Mouse (Mus musculus) heart, embryonic 15.5 days (tissue): ENCODE results near the gene Acer1. TPM values are rescaled to one million over a fixed set of nuclear protein-coding genes. Genes with fewer than 3 reads are reported as not detected.
"Not testable (repeated sequence)": the region's sequence is repeated elsewhere in the genome, so short reads cannot be mapped to it uniquely, and the experiment has no call there.

Experiments
- ATAC-seq: fragments of 200-750 bp; cut with Nextera tagmentation; replicated peaks from 2 replicates; pipeline ENCODE4 v1.8.0; 2017; ENCODE audit warnings: low read depth, moderate TSS enrichment; ENCODE audit not compliant: insufficient number of reproducible peaks, insufficient read depth, low FRiP score
- H3K27ac ChIP-seq: fragments of 300-500 bp; sonication (generic); 2 replicates; pipeline ENCODE4 v1.5.1; 2015; ENCODE audit warnings: mild to moderate bottlenecking, inconsistent platforms
- H3K27me3 ChIP-seq: fragments of 300-500 bp; sonication (generic); 2 replicates; pipeline ENCODE4 v1.6.1; 2015; ENCODE audit warnings: inconsistent platforms
- H3K36me3 ChIP-seq: fragments of 300-500 bp; sonication (generic); 2 replicates; pipeline ENCODE4 v1.6.1; 2015; ENCODE audit warnings: mild to moderate bottlenecking, inconsistent platforms
- H3K4me1 ChIP-seq: fragments of 300-500 bp; sonication (generic); replicated peaks from 2 replicates; pipeline ENCODE4 v1.6.1; 2015; ENCODE audit warnings: inconsistent platforms
- H3K4me2 ChIP-seq: fragments of 300-500 bp; sonication (generic); 2 replicates; pipeline ENCODE4 v1.6.1; 2015; ENCODE audit warnings: inconsistent platforms, mild to moderate bottlenecking, moderate library complexity
- H3K4me3 ChIP-seq: fragments of 300-500 bp; sonication (generic); 2 replicates; pipeline ENCODE4 v1.5.1; 2015; ENCODE audit warnings: mild to moderate bottlenecking, inconsistent platforms
- H3K9ac ChIP-seq: fragments of 300-500 bp; sonication (generic); 2 replicates; pipeline ENCODE4 v1.6.1; 2015; ENCODE audit warnings: mild to moderate bottlenecking, inconsistent platforms
- H3K9me3 ChIP-seq: fragments of 300-500 bp; sonication (generic); replicated peaks from 2 replicates; pipeline ENCODE4 v1.6.1; 2016; ENCODE audit warnings: inconsistent platforms
- WGBS: fragments of 180-500 bp; shearing (Covaris S2); methylation state at CpG from one replicate; pipeline ENCODE4 v1.1.7; 2015; ENCODE audit warnings: mixed read lengths; 5-methylcytosine and 5-hydroxymethylcytosine counted together
- polyA plus RNA-seq: library from polyadenylated mRNA; unstranded; fragments of >200 nt; fragmentation: Nextera tagmentation; extraction: Ambion mirVana; gene quantifications from 2 replicates; pipeline ENCODE4 v1.2.1, GENCODE M21; 2015

The Acer1 gene
- polyA plus RNA-seq, 1 experiment from 2014 or later: 0.08 TPM

DNA sequence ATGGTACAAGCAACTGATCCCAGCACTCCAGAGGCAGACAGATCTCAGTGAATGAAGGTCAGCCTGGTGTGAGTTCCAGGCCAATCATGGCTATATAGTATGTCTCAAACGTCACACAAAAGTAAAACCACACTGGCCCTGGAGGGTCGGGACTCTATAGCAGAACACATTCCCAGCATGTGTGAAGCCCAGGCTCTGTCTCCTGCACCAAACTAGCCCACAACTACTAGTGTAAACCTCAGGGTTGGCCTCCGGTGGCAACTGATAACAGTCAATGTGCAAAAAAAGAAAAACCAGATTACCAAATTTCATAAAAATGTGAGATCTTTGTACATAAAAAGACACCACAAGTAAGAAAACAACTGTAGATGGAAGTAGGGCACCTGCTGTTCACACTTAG, 68.9 kb downstream of the Acer1 start:
- no peak overlapping the region for H3K4me3 ChIP-seq
- H3K9ac ChIP-seq: no peak overlapping the region
- no peak overlapping the region for H3K4me2 ChIP-seq
- no peak for ATAC-seq
- H3K27ac ChIP-seq: no peak overlapping the region
- WGBS: 82% methylated on average over 3 of the region's 3 CpGs
- no peaks in the 10 kb centered on the region for H3K27me3 ChIP-seq
- H3K36me3 ChIP-seq: peaks cover 19% of the 10 kb centered on the region; the same call in 1 of the 2 replicates
- peaks cover 8% of the 10 kb centered on the region for H3K4me1 ChIP-seq
- no peaks in the 10 kb centered on the region for H3K9me3 ChIP-seq

DNA sequence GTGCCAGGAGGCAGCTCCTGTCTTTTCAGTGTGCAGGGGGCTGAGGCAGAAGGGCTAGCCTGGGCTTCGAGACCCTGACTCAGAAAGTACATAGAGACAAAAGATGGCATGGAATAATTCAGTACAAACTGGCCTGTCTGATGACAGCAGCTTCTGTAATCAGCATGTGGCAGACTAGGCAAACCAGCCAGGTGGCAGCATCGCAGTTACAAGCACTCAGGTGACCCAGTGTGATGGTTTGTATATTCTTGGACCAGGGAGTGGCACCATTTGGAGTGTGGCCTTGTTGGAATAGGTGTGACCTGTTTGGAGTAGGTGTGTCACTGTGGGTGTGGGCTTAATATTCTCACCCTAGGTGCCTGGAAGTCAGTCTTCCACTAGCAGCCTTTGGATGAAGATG, 72.2 kb downstream of the Acer1 start:
- WGBS: 93% methylated on average over 2 of the region's 2 CpGs
- not testable (repeated sequence) for H3K27ac ChIP-seq, H3K9me3 ChIP-seq, H3K27me3 ChIP-seq, H3K9ac ChIP-seq, H3K4me2 ChIP-seq, ATAC-seq, H3K4me3 ChIP-seq
- peaks cover 23% of the 10 kb centered on the region; the same call in 1 of the 2 replicates for H3K36me3 ChIP-seq
- H3K4me1 ChIP-seq: peaks cover 23% of the 10 kb centered on the region

- Histone ChIP-seq H3K36me3 (peaks cover 29% of the 10 kb centered on the region; the same call in 1 of the 2 replicates), H3K9me3 (no peaks in the 10 kb centered on the region), H3K9ac (no peak overlapping the region), H3K4me2 (no peak overlapping the region), H3K27me3 (no peaks in the 10 kb centered on the region), H3K4me3 (no peak overlapping the region), H3K4me1 (peaks cover 23% of the 10 kb centered on the region), H3K27ac (peak overlapping the region; percentile 59)
- peak; percentile 45; the same call in 1 of the 2 replicates for ATAC-seq
- 23% methylated on average over 9 of the region's 9 CpGs for WGBS
Measured at GRCm38 (mm10) chr17:56907887-56908286, 74.0 kb downstream of the Acer1 start.

- peaks cover 33% of the 10 kb centered on the region; the same call in 1 of the 2 replicates for H3K36me3 ChIP-seq
- no peak overlapping the region for H3K4me3 ChIP-seq
- peak overlapping the region; percentile 59; the same call in 1 of the 2 replicates for H3K27ac ChIP-seq
- no peak overlapping the region for H3K4me2 ChIP-seq
- H3K27me3 ChIP-seq: no peaks in the 10 kb centered on the region
- 77% methylated on average over 5 of the region's 5 CpGs for WGBS
- no peaks in the 10 kb centered on the region for H3K9me3 ChIP-seq
- no peak overlapping the region for H3K9ac ChIP-seq
- H3K4me1 ChIP-seq: peaks cover 23% of the 10 kb centered on the region
- ATAC-seq: no peak
Measured at GRCm38 (mm10) chr17:56907096-56907495, 74.8 kb downstream of the Acer1 start.

DNA sequence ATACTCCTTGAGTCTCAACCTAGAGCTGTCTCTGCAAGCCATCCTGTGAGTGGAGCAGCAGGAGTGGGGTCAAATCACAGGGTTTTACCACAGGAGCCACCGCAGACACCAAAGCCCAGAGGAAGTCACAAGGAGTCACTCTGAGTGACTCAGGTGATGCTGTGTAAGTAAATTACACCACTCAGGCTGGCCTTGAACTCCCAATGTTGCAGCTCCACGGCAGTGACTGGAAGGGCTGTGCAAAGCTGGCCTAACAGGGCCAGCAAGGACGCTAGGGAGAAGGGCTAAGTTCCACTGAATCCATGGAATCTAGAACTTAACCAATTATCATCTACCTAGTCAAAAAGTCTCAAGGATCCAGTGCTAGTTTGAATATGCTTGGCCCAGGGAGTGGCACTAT, 75.8 kb downstream of the Acer1 start:
- Histone ChIP-seq H3K4me2 (no peak overlapping the region), H3K27me3 (no peaks in the 10 kb centered on the region), H3K4me3 (no peak overlapping the region), H3K27ac (no peak overlapping the region), H3K9me3 (no peaks in the 10 kb centered on the region), H3K36me3 (peaks cover 34% of the 10 kb centered on the region; the same call in 1 of the 2 replicates), H3K4me1 (peaks cover 23% of the 10 kb centered on the region), H3K9ac (no peak overlapping the region)
- ATAC-seq: no peak
- WGBS: 92% methylated on average over 3 of the region's 3 CpGs

Other genes starting within 250 kb of the Acer1 start
- gene Nrtn, start 224.6 kb downstream of the Acer1 start, polyA plus RNA-seq: 19.8 and 25.7 TPM in 2 replicates
- gene Dus3l, start 217.4 kb downstream of the Acer1 start, polyA plus RNA-seq: 28.3 and 37.6 TPM in 2 replicates
- gene Prr22, start 211.9 kb downstream of the Acer1 start, polyA plus RNA-seq: 0.92 and 1.1 TPM in 2 replicates
- gene Rfx2, start 151.1 kb downstream of the Acer1 start, polyA plus RNA-seq: 4.8 and 6.3 TPM in 2 replicates
- not detected in 2 replicates for gene Acsbg2, start 107.7 kb downstream of the Acer1 start, polyA plus RNA-seq
- gene 1700061G19Rik, start 106.6 kb downstream of the Acer1 start, polyA plus RNA-seq: 0.30 and 0.43 TPM in 2 replicates
- gene Mllt1, start 46.7 kb downstream of the Acer1 start, polyA plus RNA-seq: 25.8 and 35.3 TPM in 2 replicates
- 103 and 114 TPM in 2 replicates for gene Clpp, start 8.2 kb upstream of the Acer1 start, polyA plus RNA-seq
- 52.1 and 52.4 TPM in 2 replicates for gene Alkbh7, start 15.2 kb upstream of the Acer1 start, polyA plus RNA-seq
- 0.33 TPM in 1 of 2 replicates, not detected in the other for gene Pspn, start 17.9 kb upstream of the Acer1 start, polyA plus RNA-seq
- gene Gtf2f1, start 29.2 kb upstream of the Acer1 start, polyA plus RNA-seq: 33.7 and 41.1 TPM in 2 replicates
- 0.23 and 0.48 TPM in 2 replicates for gene Gm17949, start 29.3 kb upstream of the Acer1 start, polyA plus RNA-seq
- 23.3 and 29.3 TPM in 2 replicates for gene Khsrp, start 49.4 kb upstream of the Acer1 start, polyA plus RNA-seq
- gene Slc25a41, start 59.5 kb upstream of the Acer1 start, polyA plus RNA-seq: not detected in 2 replicates
- gene Crb3, start 77.0 kb upstream of the Acer1 start, polyA plus RNA-seq: 0.92 and 2.5 TPM in 2 replicates
- gene Slc25a23, start 77.7 kb upstream of the Acer1 start, polyA plus RNA-seq: 14.7 and 18.3 TPM in 2 replicates
- gene Dennd1c, start 96.4 kb upstream of the Acer1 start, polyA plus RNA-seq: 0.64 and 3.7 TPM in 2 replicates
- gene Tubb4a, start 105.7 kb upstream of the Acer1 start, polyA plus RNA-seq: 5.6 and 12.8 TPM in 2 replicates
- gene Tnfsf9, start 123.2 kb upstream of the Acer1 start, polyA plus RNA-seq: 2.6 and 3.0 TPM in 2 replicates
- not detected in 2 replicates for gene Cd70, start 167.7 kb upstream of the Acer1 start, polyA plus RNA-seq
- gene Tnfsf14, start 212.1 kb upstream of the Acer1 start, polyA plus RNA-seq: 0.29 TPM in 1 of 2 replicates, not detected in the other
- gene C3, start 246.0 kb upstream of the Acer1 start, polyA plus RNA-seq: 1.8 and 5.6 TPM in 2 replicates